Mouse (Mus musculus) thymus, postnatal 10 days (tissue): ENCODE measurements around the gene Fbxl5.
A peak's percentile ranks its signal among the peaks of the same experiment; 100 is the strongest.

Source experiments
- DNase-seq, 2 experiments: peaks; one replicate each; pipeline ENCODE4 v3.0.0; 2021; ENCODE audit warnings: low spot score in 2 of 2

Gene Fbxl5

DNA sequence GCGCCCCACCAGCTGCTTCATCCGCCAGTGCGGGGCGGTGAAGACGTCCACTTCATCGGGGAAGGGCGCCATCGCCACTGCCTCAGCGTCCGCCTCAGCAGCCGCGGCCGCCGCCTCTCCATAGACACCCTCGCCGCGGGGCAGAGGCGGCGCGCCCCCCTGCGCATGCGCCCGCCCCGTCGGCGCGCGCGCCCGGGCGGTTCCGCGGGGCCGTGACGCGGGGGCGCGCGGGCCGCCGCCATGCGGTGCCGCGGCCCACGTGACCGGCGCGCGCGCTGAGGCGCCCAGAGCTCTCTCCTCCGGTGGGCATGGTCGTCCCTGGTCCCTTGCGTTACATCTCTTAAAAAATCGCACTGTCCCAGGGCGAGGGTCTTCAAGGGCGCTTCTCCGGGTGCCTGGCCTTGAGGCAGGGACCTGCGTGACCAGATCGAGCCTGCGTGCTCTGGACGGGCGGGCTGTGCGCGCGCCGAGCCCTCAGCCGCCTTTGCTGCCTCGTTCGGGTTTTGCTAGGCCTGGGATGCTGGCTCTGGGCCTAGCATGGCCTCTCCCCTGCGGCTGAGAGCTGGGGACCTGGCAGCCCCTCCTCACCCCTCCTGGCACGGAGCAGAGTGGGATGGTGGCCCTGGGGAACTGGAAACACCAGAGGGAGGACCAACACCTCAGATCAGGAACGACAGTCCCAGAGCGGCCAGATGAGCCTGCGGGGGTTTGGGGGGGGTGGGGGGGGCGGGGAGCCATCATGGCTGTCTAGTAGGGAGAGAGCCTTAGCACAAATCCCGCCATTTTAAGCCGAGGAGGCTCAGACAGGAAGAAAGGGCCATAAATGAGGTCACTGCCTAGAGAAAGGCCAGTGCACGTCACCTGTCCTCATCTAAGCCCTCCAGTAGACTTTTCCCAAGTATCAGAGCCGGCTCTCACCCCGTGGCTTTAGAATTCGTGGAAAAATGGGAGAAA lies 39.2 kb downstream of the Fbxl5 start:
- DNase-seq, result peak; percentile 71 to 79

DNA sequence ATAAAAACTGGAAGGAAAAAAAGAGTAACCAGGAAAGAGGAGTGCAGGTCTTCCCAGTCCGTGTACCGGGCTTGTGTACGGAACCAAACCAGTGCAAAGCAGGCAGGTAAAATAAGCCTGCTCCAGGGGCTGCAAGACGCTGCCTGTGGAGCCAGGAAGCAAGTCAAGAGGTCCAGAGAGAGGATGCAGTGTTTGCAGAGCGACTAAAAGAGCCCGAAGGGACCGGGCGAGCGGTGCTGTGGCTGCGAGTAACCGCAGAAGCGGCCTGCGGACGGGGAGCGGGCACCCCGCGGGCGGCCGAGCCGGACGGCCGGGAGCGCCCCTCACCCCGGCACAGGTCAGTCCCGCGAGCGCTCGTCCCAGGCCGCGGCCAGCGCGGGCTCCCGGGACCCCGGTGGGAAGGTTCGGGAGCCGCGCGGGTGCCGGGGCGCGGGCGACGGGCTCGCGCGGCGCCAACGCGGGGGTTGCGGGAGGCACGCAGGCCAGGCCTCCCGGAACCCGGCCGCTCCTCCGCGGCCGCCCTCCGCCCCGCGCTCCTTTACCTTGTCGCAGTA lies 39.9 kb downstream of the Fbxl5 start:
- DNase-seq, result peak; percentile 26 to 29

DNA sequence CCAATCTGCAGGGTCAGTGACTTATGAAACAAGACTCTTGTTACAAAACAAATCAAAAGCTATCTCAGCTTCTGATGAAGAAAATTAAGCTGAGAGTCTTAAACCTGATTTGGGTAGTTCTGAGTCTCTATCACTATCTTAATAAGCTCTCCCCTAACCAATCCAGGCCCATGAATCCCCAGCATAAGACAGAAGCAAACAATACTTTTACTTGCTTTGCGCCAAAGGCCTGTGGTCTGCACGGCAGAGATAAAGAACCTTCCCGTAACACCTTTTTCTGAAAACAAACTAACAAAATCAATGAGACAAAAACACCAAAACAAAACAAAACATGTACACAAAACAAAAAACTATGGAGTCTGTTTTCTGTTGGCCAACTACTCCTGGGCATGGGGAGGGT lies 42.9 kb downstream of the Fbxl5 start:
- DNase-seq, result no peak

DNA sequence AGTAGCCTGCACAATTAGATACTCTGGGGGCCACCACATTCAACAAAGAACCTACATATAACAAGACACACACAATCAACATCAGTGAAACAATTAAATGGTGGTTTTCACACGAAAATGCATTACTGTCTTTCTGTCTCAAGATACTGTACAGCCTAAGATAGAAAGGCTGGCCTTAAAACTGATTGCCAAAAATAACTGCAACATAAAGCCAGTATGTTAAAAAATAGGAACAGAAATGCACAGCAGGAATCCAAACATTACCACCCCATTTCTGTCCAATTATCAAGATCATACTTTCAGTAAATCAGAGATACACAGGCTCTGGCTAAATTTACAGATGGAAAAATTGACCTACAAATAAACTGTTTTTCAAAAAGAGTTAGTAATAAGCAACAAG lies 44.4 kb downstream of the Fbxl5 start:
- no peak for DNase-seq

DNA sequence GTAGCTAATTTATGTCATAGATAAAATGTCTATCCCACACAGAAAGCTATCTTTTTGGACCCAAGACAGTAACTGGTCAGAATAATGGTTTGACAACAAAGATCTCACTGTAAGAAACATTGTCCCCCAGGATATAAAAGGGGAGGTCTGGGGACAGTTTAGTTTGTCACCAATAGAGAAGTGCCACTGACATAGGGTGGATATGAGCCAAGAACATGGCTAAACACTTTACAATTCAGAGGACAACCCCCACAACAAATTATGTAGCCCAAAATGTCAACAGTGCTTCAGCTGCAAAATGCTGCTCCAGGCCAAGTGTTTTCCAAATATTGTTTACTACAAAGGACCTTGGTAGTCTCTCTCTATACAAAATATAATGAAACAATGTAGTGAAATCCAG lies 45.0 kb downstream of the Fbxl5 start:
- DNase-seq, result no peak

DNA sequence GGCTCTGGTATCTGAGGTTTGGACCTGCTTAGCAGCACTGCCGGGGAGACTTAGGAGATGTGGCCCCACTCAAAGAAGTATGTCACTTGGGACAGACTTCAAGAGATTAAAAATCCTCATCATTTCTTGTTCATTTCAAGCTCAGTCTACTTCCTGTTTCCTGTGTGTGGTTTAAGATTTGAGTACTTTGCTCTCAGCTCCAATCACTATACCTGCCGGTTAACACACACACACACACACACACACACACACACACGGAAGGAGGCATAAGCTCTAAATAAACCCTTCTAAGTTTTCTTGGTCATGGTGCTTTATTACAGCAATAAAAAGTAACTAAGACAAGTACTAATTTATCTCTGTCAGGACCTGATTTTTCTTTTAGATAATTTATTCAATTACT lies 49.9 kb downstream of the Fbxl5 start:
- peak in 1 of 2 experiments; percentile 11 for DNase-seq

DNA sequence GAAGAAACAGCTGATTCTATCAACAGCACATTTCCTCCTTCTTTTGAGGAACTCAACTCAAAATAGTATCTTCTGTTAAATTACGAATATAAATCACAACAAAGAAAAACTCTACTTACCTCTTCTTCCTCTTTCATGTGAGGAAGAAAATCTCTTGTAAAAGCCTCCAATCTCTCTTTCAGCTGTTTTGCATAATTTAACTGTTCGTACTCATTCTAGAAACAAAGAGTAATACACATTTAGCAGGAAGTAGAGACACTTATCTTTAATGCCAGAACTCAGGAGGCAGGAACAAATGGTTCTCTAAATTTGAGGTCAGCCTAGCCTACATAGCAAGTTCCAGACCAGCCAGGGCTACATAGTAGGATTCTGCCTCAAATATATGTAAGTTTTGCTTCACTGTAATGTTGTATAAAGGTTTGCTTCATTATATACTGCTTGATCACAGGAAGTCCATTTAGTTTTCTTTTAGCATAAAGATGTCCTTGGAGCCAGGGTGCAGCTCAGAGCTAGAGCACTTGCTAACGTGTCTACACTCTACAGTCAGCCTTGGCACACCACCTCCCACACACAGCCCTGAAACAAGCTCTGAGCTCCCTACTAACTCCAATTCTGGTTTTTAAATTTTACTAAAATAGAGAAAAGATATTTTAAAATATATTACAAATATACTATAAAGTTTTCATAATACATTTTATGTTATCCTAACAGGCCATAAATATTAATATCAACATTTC lies 50.7 kb downstream of the Fbxl5 start:
- DNase-seq, result no peak

DNA sequence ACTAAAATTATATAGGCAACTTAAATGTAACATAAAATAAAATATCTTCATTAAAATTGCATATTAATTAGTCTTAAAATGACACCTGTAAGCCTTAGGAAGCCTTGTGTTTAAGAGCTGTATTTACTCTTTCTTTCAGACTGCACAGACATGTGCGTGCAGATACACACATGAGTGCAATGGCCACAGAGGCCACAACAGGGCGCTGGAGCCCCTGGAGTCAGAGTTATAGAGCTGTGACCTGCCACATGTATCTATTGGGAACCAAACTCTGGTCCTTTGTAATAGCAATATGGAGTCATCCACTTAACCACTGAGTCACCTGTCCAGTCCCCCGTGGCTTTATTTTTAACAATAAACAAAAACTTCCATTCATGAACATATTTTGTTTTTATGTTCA lies 72.3 kb downstream of the Fbxl5 start:
- DNase-seq, result no peak

DNA sequence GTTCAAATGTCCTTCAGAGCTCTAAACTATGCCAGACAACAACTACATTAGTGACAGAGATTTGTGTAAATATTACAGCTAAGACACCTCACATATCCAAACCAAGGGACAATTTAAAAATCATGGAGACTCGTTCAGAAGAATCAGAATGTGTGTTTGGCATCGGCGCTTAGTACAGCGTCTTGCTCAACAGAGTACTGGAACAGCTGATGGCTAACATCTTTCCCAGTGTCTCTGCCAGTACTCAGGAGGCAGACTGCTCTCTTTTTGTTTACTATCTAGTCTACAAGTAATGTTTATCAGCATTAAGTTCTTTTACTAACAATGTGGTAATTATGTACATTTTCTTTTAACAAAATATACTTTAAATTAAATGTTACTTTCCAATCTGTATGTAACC lies 73.4 kb downstream of the Fbxl5 start:
- no peak for DNase-seq

DNA sequence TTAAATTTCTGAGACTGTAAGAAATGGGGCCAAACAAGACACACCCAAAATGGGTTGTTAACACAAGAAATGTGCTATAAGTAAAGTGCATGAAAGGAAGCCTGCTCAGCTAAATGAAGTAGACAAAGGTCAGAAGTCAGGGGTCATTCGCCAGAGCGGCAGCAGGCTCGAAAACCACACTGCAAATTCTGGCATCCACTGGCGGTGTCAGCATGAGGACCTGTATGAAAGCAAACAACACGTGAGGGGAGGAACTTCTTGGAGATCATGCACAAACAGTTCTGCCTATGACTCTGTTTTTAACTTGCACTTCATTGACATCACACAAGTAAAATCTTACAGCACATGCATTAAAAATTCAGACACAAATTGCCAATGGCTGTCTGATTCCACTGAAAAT lies 76.3 kb downstream of the Fbxl5 start:
- DNase-seq, result no peak

DNA sequence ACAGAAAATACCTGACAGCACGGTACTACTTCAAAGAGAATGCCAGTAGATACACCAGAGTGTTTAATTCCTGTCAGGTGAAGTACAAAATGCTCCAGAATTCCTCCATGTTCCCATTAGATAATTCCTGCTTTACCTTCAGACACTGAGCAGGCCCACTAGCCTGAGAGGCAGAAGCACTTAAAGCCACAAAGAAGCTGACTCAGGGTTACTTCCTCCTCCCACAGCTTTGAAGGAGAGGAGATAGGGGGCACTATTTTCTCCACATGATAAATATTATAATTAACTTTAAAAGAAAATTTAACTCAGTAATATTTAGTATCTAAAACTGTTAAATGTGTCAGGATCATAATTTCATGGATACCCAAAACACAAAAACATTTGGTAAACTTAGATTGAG lies 77.3 kb downstream of the Fbxl5 start:
- DNase-seq, result no peak

DNA sequence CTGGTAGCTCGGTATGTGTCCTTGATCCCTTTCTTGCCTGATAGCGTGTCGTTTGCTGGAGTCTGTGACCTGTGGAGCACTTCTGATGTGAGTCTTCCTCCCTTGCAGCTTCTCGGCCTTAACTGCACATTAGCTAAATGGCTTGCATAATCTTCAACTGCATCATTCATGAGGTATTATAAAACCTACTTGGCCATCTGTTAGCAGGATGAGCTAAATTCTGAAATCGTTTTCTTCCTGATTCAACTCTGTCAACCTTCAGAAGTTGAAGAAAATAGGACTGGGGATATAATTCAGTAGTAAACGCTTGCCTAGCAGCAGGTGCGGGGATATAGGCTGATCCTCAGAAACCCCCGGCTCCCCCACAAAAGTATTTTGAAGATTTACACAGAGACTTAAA lies 89.1 kb downstream of the Fbxl5 start:
- DNase-seq, result no peak

DNA sequence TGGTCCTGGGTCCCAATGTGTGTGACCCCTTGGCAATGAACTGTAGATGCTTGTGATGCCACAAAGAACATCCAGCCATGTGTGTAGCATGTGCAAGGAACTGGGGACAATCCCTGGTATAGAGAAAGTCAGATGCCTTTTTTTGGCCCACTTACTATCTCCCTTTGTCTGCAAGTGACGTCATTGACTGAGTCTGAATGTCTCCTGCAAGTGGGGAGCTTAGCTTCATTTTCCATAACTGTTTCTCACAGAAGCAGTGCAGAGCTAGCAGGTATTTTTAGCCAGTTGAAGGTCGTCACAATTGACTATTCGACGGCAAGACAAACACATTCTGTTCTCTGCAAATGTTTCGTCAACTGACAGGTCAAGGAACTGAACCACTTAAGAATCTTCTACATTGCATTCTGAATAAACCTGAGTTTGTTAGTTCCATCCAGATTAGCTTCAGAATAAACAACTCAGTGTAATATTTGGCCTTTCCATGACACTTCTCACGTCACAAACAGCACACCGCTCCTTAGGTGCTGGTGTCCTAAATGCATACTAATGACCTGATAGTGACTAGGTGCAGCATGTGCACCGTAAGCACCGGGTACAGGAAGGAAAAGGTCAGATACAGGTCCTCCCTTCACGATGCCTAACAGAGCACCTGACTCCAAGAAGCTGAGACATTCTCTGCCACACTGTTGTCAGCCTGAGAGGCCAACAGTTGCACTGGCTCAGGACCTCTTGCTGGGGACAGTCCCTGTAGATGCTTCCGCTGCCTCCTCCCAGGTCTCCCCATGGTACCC lies 92.9 kb downstream of the Fbxl5 start:
- no peak for DNase-seq

DNA sequence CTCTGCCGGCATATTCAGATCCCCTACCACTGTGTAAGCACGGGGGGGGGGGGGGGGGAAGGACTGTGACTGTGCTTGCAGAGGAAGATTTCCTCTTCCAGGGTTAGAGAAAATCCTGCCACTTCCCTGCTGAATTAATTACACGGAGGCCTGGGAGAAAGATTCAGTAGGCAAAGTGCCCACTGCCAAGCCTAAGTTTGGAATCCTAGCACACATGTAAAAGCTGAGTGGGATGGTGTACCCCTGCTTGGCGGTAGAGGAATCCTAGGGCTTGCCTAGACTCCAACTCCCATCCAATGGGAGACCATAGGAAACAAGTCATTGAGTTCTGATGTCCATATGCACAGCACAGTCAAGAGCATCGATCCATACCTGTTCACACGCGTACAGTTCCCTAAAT lies 97.6 kb downstream of the Fbxl5 start:
- DNase-seq, result no peak

DNA sequence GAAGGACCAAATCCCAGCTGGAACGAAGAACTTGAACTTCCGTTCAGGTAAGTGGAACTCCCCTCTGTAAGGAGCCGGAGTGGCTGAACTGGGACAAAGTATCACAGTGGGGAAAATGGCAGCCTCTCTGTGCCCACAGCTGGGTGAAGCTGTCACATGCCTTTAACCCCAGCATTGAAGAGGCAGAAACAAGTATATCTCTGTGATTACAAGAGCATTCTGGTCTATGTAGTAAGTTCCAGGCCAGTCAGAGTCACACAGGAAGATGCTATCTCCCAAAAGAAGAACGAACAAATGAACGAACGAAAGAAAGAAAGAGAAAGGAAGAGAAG lies 99.0 kb downstream of the Fbxl5 start:
- DNase-seq, result no peak

DNA sequence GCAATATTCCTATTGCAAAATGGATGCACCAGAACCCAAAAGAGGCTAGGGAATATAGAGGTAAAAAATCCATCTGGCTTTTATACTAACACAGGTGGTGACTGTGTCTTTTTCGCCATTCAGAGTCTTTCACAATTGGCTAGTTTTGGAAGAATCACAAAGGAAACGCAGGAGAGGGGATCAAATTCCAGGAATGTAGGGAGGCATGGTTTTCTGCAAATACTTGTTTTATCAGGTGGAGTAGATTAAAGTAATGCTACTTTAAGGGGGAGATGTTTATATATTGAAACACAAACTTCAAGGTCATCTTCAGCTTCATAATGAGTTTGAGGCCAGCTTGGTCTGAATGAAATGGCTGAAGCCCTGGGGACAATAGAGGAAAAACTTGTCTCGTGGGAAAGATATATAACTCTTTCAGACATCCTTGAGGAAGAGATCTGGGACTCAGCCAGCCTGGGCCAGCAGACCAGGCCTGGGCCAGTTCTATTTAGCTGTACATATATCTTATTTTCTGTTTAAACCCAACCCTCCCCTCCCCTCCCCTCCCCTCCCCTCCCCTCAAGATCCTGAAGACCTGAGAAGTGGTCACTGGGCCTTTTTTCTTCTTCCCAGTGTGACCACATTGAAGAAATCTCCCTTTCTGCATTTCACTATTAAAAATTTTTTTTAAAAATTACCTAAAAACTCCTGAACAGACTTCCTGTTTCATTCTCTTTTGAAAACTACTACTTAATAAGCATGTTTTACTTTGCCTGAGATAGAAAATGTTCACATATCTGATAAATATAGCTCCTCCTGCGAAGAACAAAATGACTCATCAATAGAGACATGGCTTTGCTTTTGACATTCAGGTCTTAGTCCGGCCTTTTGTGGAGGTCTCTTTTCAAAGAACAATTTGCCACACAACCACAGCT lies 99.6 kb downstream of the Fbxl5 start:
- no peak for DNase-seq

DNA sequence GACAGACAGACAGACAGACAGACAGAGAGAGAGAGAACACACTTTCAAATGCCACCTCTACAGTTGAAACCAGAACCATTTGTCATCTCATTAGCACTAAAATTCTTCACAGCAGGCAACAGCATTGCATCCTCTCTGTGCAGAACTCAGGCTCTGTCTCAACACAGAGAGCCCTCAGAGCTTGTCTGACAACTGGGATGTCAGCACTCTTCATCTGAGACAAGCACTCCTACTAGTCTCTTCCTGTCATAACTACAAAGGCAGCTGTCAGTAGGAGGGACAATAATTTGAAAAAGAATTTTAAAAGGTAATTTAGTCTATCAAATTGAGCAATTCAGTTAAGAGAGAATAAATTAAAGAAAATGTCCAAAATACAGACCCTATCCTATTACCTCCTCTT lies 122.2 kb downstream of the Fbxl5 start:
- no peak for DNase-seq

DNA sequence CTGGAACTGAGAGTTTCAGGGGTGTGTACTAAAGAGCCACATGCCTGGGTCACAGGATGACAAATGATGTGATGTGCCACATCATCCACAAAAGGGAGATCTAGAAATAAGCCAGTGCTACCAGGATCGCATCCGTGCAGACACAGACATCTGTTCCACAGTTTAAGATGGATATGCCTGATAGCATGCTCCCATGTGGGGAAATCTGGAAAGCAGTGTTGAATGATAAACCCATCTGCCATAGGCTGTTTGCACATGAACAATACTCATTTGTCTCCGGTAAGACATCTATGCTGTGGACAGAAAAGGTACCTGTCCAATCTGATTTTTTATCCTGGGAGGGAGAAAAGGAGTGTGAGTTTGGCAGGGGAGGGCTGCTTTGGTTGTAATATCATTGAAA lies 124.3 kb downstream of the Fbxl5 start:
- DNase-seq, result no peak
